Mouse (Mus musculus): ENCODE data around the gene Npm3. TPM values are rescaled to one million over a fixed set of nuclear protein-coding genes. Genes with fewer than 3 reads are reported as not detected.

The Npm3 gene
- total RNA-seq, 2 experiments from 2014 or later: 105 to 115 TPM

GRCm38 (mm10) chr19:45736241-45736640, 13.2 kb downstream of the Npm3 start:
- no peak for ATAC-seq (replicated peaks; ENCODE audit: poor library complexity)

DNA sequence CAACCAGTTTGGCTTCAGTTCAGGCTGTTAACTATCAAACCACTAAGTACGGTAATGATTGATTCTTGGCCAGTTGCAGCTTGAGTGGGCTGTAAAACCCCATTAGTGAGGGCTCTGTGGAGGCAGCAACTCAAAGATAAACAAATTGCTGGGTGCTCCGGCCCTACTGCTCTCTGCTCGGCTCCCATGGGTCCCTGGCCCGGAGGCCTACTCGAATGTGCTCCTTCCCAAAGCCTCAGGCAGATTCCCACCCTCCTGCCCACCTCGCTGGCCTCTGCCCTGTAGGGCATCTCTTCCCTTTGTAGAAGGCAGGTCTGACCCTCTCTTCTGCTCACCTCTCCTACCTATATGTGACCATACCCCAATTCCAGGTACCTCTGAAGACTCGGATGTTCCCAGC, 14.6 kb downstream of the Npm3 start:
- no peak for ATAC-seq (replicated peaks; ENCODE audit: poor library complexity)

GRCm38 (mm10) chr19:45734191-45734590, 15.2 kb downstream of the Npm3 start:
- ATAC-seq (replicated peaks; ENCODE audit: poor library complexity): no peak

GRCm38 (mm10) chr19:45733564-45733963, 15.8 kb downstream of the Npm3 start:
- ATAC-seq (replicated peaks; ENCODE audit: poor library complexity): no peak

DNA sequence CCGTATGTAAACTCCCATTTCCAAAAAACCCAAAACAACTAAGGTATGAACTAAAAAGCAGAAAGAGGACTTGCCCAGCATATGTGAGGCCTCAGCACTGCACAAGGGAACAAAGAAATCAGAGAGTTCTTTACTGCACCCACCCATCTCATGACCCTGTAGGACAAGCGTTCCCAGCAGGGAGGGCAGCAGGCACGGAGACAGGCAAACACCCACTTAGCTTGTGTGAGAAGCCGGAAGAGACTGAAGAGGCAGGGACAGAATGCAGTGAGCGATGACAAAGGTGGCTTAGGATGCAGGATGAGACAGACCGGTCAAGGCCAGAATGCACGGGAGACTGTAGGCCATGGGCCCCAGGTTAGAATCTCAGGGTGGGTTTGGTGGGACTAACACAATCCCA, 17.7 kb downstream of the Npm3 start:
- ATAC-seq (replicated peaks; ENCODE audit: poor library complexity): no peak

- no peak for ATAC-seq (replicated peaks; ENCODE audit: poor library complexity)
These were observed 19.3 kb downstream of the Npm3 start for GRCm38 (mm10) chr19:45730042-45730441.

GRCm38 (mm10) chr19:45727231-45727630, 22.2 kb downstream of the Npm3 start:
- no peak for ATAC-seq (replicated peaks; ENCODE audit: poor library complexity)

GRCm38 (mm10) chr19:45725677-45726277, 23.6 kb downstream of the Npm3 start:
- ATAC-seq (replicated peaks; ENCODE audit: poor library complexity): no peak

GRCm38 (mm10) chr19:45722188-45722587, 27.2 kb downstream of the Npm3 start:
- no peak for ATAC-seq (replicated peaks; ENCODE audit: poor library complexity)

DNA sequence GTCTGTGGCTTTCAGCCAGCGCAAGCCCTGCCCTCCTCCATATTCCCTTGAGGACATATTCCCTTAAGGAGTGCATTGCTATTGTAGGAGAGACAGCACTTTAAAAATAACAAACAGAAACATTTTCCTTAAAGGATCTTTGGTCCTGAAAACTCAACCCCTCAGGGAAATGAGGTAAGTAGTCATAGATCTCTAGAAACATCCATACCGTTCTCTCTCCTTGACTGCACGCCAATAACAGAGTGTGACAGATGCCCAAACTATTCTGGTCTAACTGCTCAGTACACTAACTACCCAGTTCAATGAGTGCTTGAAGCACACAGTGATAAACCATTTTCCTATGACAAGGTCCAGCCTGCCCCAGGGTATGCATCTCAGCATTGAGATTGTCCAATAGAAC, 31.1 kb downstream of the Npm3 start:
- ATAC-seq (replicated peaks; ENCODE audit: poor library complexity): no peak

GRCm38 (mm10) chr19:45717493-45718220, 31.7 kb downstream of the Npm3 start:
- no peak for ATAC-seq (replicated peaks; ENCODE audit: poor library complexity)

DNA sequence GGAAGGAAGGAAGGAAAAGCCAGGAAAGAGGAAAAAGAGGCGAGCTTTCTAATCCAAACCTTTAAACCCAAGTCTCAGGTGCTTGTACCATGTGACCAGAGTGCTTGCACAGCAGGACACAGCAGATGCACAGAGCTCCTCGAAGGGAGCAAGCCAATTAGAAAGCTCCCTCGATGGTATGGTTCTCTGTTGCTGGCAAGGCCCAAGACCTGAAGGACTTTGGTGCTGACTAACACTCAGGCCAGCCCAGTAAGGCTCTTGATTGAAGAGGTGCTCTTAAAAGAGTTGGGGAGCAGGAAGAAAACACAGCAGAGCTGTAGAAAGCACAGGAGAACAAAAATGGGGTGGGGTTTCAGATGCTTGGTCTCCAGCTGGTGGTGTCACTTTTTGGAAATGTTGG, 40.7 kb downstream of the Npm3 start:
- no peak for ATAC-seq (replicated peaks; ENCODE audit: poor library complexity)

Other genes with a start within 250 kb of the Npm3 start
- 5.6 and 7.0 TPM in 2 replicates for gene Poll, start 189.1 kb downstream of the Npm3 start, total RNA-seq (2015)
- 13.2 and 18.5 TPM in 2 replicates for gene Poll, start 189.1 kb downstream of the Npm3 start, total RNA-seq (2017)
- 21.1 and 32.4 TPM in 2 replicates for gene Gm17018, start 189.0 kb downstream of the Npm3 start, total RNA-seq (2015)
- gene Gm17018, start 189.0 kb downstream of the Npm3 start, total RNA-seq (2017): 39.5 and 40.6 TPM in 2 replicates
- gene Fbxw4, start 89.3 kb downstream of the Npm3 start, total RNA-seq (2015): 26.0 and 27.0 TPM in 2 replicates
- gene Fbxw4, start 89.3 kb downstream of the Npm3 start, total RNA-seq (2017): 22.3 and 31.5 TPM in 2 replicates
- not detected in 2 replicates for gene Fgf8, start 6.7 kb downstream of the Npm3 start, total RNA-seq (2015)
- not detected in 2 replicates for gene Fgf8, start 6.7 kb downstream of the Npm3 start, total RNA-seq (2017)
- 65.4 and 66.0 TPM in 2 replicates for gene Mgea5, start 34.2 kb upstream of the Npm3 start, total RNA-seq (2015)
- gene Mgea5, start 34.2 kb upstream of the Npm3 start, total RNA-seq (2017): 109 and 124 TPM in 2 replicates
- gene Kcnip2, start 66.5 kb upstream of the Npm3 start, total RNA-seq (2015): 1.5 TPM in 1 of 2 replicates, not detected in the other
- 0.07 TPM in 1 of 2 replicates, not detected in the other for gene Kcnip2, start 66.5 kb upstream of the Npm3 start, total RNA-seq (2017)
- gene Armh3, start 248.9 kb upstream of the Npm3 start, total RNA-seq (2015): 11.3 and 11.8 TPM in 2 replicates
- gene Armh3, start 248.9 kb upstream of the Npm3 start, total RNA-seq (2017): 5.3 and 9.0 TPM in 2 replicates